Mouse (Mus musculus) myocyte (in vitro differentiated cells): Measurements from ENCODE around the gene Ankrd7.

Source experiments
- E2F4 ChIP-seq: IDR thresholded peaks from one replicate; pipeline ENCODE4 v1.6.1; 2011; ENCODE audit warnings: mild to moderate bottlenecking, control low read depth, moderate library complexity; ENCODE audit not compliant: insufficient read depth
- MAX ChIP-seq: IDR thresholded peaks from one replicate; pipeline ENCODE4 v1.6.1; 2011; ENCODE audit warnings: low read depth, mild to moderate bottlenecking, control low read depth
- MYOD1 ChIP-seq, 3 experiments: IDR thresholded peaks; one replicate each; pipeline ENCODE4 v1.6.1; 2011; ENCODE audit warnings: control low read depth in 2 of 3, low read depth in 2 of 3, mild to moderate bottlenecking in 2 of 3, moderate library complexity in 1 of 3; ENCODE audit not compliant: insufficient read length in 2 of 3, control insufficient read depth in 1 of 3
- MYOG ChIP-seq, 3 experiments: IDR thresholded peaks; one replicate each; pipeline ENCODE4 v1.6.1; 2011; ENCODE audit warnings: control low read depth in 2 of 3, low read depth in 2 of 3, mild to moderate bottlenecking in 2 of 3; ENCODE audit not compliant: insufficient read length in 2 of 3, control insufficient read depth in 1 of 3, insufficient read depth in 1 of 3
- POLR2A ChIP-seq: IDR thresholded peaks from one replicate; pipeline ENCODE4 v1.6.1; 2011; ENCODE audit warnings: low read depth, mild to moderate bottlenecking, control low read depth, moderate library complexity; ENCODE audit not compliant: insufficient read length
- POLR2AphosphoS2 ChIP-seq: IDR thresholded peaks from one replicate; pipeline ENCODE4 v1.6.1; 2011; ENCODE audit warnings: low read depth, control low read depth; ENCODE audit not compliant: insufficient read length
- TCF3 ChIP-seq: IDR thresholded peaks from one replicate; pipeline ENCODE4 v1.6.1; 2011; ENCODE audit warnings: low read depth, control low read depth; ENCODE audit not compliant: insufficient read length

GRCm38 (mm10) chr6:18913179-18913578 lies 47.1 kb downstream of the Ankrd7 start:
- TF ChIP-seq POLR2A: no peak
- no peak for TF ChIP-seq MYOD1 (IDR thresholded peaks at IDR 0.05; ENCODE audit: control insufficient read depth in 1 of 3, insufficient read length in 2 of 3, low read depth in 2 of 3)
- no peak for TF ChIP-seq POLR2AphosphoS2
- no peak for TF ChIP-seq MYOG (IDR thresholded peaks at IDR 0.05; ENCODE audit: control insufficient read depth in 1 of 3, insufficient read depth in 1 of 3, insufficient read length in 2 of 3, low read depth in 2 of 3)
- TF ChIP-seq TCF3: no peak
- no peak for TF ChIP-seq MAX
- no peak for TF ChIP-seq E2F4
